Mouse (Mus musculus): ENCODE results near the gene Nip7. TPM values are rescaled to one million over a fixed set of nuclear protein-coding genes. Genes with fewer than 3 reads are reported as not detected.

The Nip7 gene
- total and polyA plus RNA-seq, 3 experiments, result 166 to 231 (median 226) TPM

DNA sequence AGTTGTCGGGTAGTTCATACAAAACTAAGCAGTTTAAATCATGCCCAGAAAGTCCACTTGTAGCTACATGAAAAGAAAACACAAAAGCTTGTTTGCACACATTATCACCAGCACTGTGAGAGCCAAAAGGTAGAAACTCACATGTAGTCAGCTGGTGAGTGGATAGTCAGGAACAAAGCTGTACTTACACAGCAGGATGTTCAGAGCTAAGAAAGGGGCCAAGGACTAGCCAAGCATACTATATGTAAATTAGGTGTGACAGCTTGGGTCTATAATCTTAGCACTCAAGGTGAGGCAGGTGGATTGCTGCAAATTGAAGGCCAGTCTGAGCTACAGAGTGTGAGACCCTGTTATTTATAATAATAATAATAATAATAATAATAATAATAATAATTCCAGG, 5.9 kb downstream of the Nip7 start:
- in situ Hi-C loops (cut with MboI; ENCODE audit: low pct_ligation_motif_present, low pct_unique_long_range_greater_than_20kb, low sequenced_read_pairs) (no loop called here), dilution Hi-C loops (cut with MboI; ENCODE audit: extremely low pct_ligation_motif_present, extremely low pct_unique_long_range_greater_than_20kb, low sequenced_read_pairs) (no loop called here)
- Histone ChIP-seq H3K27ac (ENCODE audit: insufficient read depth, low read depth) (no peak overlapping the region), H3K4me1 (ENCODE audit: control insufficient read depth in 1 of 2, insufficient read depth in 2 of 2) (peaks cover 0 to 56% of the 10 kb centered on the region in 2 experiments; a peak in 3 of 4 replicates), H3K9me3 (replicated peaks; ENCODE audit: low read length) (no peaks in the 10 kb centered on the region), H3K4me3 (replicated peaks in 1 of 3; ENCODE audit: low read depth in 2 of 3, low read length in 2 of 3, poor library complexity in 1 of 3) (no peak overlapping the region), H3K4me2 (ENCODE audit: insufficient read depth, low read depth, poor library complexity, severe bottlenecking) (no peak overlapping the region), H3K9ac (ENCODE audit: insufficient read depth, low read depth) (no peak overlapping the region), H3K36me3 (replicated peaks in 1 of 2; ENCODE audit: control insufficient read depth in 1 of 2, insufficient read depth in 1 of 2, low read length in 1 of 2) (peaks cover 15 to 29% of the 10 kb centered on the region in 2 experiments), H3K27me3 (replicated peaks) (no peaks in the 10 kb centered on the region), H3K79me2 (replicated peaks; ENCODE audit: control insufficient read depth, extremely low read depth, insufficient read depth, poor library complexity, severe bottlenecking) (peaks cover 8% of the 10 kb centered on the region)
- peak; percentile 52 for DNase-seq (ENCODE audit: extremely low read depth)
- TF ChIP-seq TBP (conservative IDR thresholded peaks at IDR 0.05; ENCODE audit: low read depth, low read length) (no peak), MAX (IDR thresholded peaks at IDR 0.05; ENCODE audit: low read length) (no peak), POLR2A (IDR thresholded peaks at IDR 0.05; ENCODE audit: low read depth, low read length) (no peak), USF2 (conservative IDR thresholded peaks at IDR 0.05; ENCODE audit: low read depth, low read length) (no peak), SIN3A (IDR thresholded peaks at IDR 0.05; ENCODE audit: low read length) (no peak), RAD21 (IDR thresholded peaks at IDR 0.05; ENCODE audit: low read depth, low read length) (no peak), ZKSCAN1 (IDR thresholded peaks at IDR 0.05; ENCODE audit: borderline replicate concordance, low read depth, low read length) (no peak), PAX5 (IDR thresholded peaks at IDR 0.05; ENCODE audit: low read length) (no peak), CHD1 (IDR thresholded peaks at IDR 0.05; ENCODE audit: low read depth, low read length) (no peak), MAZ (IDR thresholded peaks at IDR 0.05; ENCODE audit: low read depth, low read length) (no peak), USF1 (IDR thresholded peaks at IDR 0.05; ENCODE audit: low read depth, low read length) (no peak), KAT2A (IDR thresholded peaks at IDR 0.05; ENCODE audit: insufficient replicate concordance, low read length) (no peak), TCF12 (IDR thresholded peaks at IDR 0.05; ENCODE audit: low read depth, low read length) (no peak), ZC3H11A (IDR thresholded peaks at IDR 0.05; ENCODE audit: low read depth, low read length) (no peak)

DNA sequence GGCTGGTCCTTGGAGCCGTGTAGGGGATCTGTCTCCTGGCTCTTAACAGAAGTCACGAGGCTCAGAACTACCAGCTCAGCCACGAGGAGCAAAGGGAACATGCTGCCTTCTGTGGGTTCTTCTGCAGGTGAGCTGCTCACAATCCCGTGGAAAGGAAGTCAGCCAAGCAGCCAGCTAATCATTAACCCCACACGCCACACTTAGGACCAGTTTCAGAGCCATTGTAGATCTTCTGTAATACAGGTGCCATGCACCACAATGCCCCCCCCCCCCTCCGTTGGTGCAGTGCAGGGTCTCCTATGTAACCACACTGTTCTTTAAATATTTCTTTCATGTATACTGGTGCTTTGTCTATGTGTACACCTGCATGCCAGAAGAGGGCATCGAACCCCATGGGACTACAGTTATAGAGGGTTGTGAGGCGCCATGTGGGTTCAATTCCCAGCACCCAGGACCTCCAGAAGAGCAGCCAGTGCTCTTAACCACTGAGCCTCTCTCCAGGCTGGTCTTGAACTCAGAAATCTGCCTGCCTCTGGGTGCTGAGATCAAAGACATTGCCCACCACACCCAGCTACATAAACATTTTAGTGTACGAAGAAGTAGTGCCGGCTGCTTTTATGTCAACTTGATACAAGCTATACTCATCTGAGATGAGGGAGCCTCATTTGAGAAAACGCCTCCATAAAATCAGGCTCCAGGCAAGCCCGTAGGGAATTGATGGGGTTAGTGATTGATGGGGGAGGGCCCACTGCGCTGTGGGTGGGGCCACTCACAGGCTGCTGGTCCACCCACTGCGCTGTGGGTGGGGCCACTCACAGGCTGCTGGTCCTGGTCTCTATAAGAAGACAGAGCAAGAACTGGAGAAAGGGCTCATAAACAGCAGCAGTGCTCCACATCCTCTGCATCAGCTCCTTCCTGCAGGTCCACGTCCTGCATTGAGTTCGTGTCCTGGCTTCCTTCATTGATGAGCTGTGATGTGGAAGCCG, 9.1 kb downstream of the Nip7 start, which contains the start of gene Tmed6:
Gene Tmed6, minus strand, starts transcription at position 134 of the 986 bp plus-strand sequence.
- H3K4me2 ChIP-seq (ENCODE audit: insufficient read depth, low read depth, poor library complexity, severe bottlenecking), result no peak within 1 kb of the TSS
- no peaks in the 10 kb centered on the region for H3K79me2 ChIP-seq (replicated peaks; ENCODE audit: control insufficient read depth, extremely low read depth, insufficient read depth, poor library complexity, severe bottlenecking)
- in situ Hi-C loops (cut with MboI; ENCODE audit: low pct_ligation_motif_present, low pct_unique_long_range_greater_than_20kb, low sequenced_read_pairs) (no loop called here), dilution Hi-C loops (cut with MboI; ENCODE audit: extremely low pct_ligation_motif_present, extremely low pct_unique_long_range_greater_than_20kb, low sequenced_read_pairs) (no loop called here)
- H3K27ac ChIP-seq (ENCODE audit: insufficient read depth, low read depth), result no peak within 1 kb of the TSS
- peak; percentile 53 for DNase-seq (ENCODE audit: extremely low read depth)
- H3K4me3 ChIP-seq (replicated peaks in 1 of 3; ENCODE audit: low read depth in 2 of 3, low read length in 2 of 3, poor library complexity in 1 of 3), result no peak within 1 kb of the TSS
- no peak for TF ChIP-seq NELFE (IDR thresholded peaks at IDR 0.05; ENCODE audit: low read depth, low read length)
- TF ChIP-seq HCFC1 (IDR thresholded peaks at IDR 0.05; ENCODE audit: low read depth, low read length), result no peak
- no peak for TF ChIP-seq USF2 (conservative IDR thresholded peaks at IDR 0.05; ENCODE audit: low read depth, low read length)
- TF ChIP-seq NRF1 (IDR thresholded peaks at IDR 0.05; ENCODE audit: low read depth, low read length), result no peak
- TF ChIP-seq SIN3A (IDR thresholded peaks at IDR 0.05; ENCODE audit: low read length), result no peak
- TF ChIP-seq USF1 (IDR thresholded peaks at IDR 0.05; ENCODE audit: low read depth, low read length), result no peak
- TF ChIP-seq MEF2A (IDR thresholded peaks at IDR 0.05; ENCODE audit: borderline replicate concordance, low read depth, low read length), result no peak
- H3K9me3 ChIP-seq (replicated peaks; ENCODE audit: low read length), result no peaks in the 10 kb centered on the region
- peaks cover 0 to 40% of the 10 kb centered on the region in 2 experiments; a peak in 3 of 4 replicates for H3K4me1 ChIP-seq (ENCODE audit: control insufficient read depth in 1 of 2, insufficient read depth in 2 of 2)
- no peak within 1 kb of the TSS for H3K9ac ChIP-seq (ENCODE audit: insufficient read depth, low read depth)
- peaks cover 15 to 28% of the 10 kb centered on the region in 2 experiments for H3K36me3 ChIP-seq (replicated peaks in 1 of 2; ENCODE audit: control insufficient read depth in 1 of 2, insufficient read depth in 1 of 2, low read length in 1 of 2)
- H3K27me3 ChIP-seq (replicated peaks), result no peaks in the 10 kb centered on the region

Data from CH12.LX (cell line).